Mouse (Mus musculus) forebrain, postnatal 0 days (tissue): ENCODE measurements around the gene Cdkn2aip. TPM values are rescaled to one million over a fixed set of nuclear protein-coding genes. Genes with fewer than 3 reads are reported as not detected.

Experiments
- ATAC-seq: fragments of 200-750 bp; cut with Nextera tagmentation; 2 replicates; pipeline ENCODE4 v1.8.0; 2017; ENCODE audit warnings: mild to moderate bottlenecking, moderate library complexity
- DNase-seq: peaks from one replicate; pipeline ENCODE4 v3.0.0-alpha.2; 2015
- H3K27ac ChIP-seq: fragments of 300-500 bp; sonication (generic); 2 replicates; pipeline ENCODE4 v1.5.1; 2014; ENCODE audit warnings: low read depth, mild to moderate bottlenecking, antibody characterized with exemption, low read length, moderate library complexity, mixed read lengths
- H3K27me3 ChIP-seq: fragments of 300-500 bp; sonication (generic); 2 replicates; pipeline ENCODE4 v1.6.1; 2014; ENCODE audit warnings: mild to moderate bottlenecking, low read length, mixed read lengths; ENCODE audit not compliant: insufficient read depth
- H3K36me3 ChIP-seq: fragments of 300-500 bp; sonication (generic); 2 replicates; pipeline ENCODE4 v1.6.1; 2014; ENCODE audit warnings: mild to moderate bottlenecking, moderate library complexity; ENCODE audit not compliant: insufficient read depth
- H3K4me1 ChIP-seq: fragments of 300-500 bp; sonication (generic); 2 replicates; pipeline ENCODE4 v1.6.1; 2014; ENCODE audit warnings: antibody characterized with exemption; ENCODE audit not compliant: insufficient read depth
- H3K4me2 ChIP-seq: fragments of 300-500 bp; sonication (generic); 2 replicates; pipeline ENCODE4 v1.6.1; 2014; ENCODE audit warnings: low read depth, mild to moderate bottlenecking, moderate library complexity
- H3K4me3 ChIP-seq: fragments of 300-500 bp; sonication (generic); 2 replicates; pipeline ENCODE4 v1.5.1; 2014; ENCODE audit warnings: low read depth, low read length, mixed read lengths
- H3K9ac ChIP-seq: fragments of 300-500 bp; sonication (generic); 2 replicates; pipeline ENCODE4 v1.6.1; 2014; ENCODE audit warnings: mild to moderate bottlenecking
- H3K9me3 ChIP-seq: fragments of 300-500 bp; sonication (generic); 2 replicates; pipeline ENCODE4 v1.6.1; 2016; ENCODE audit warnings: low read length
- CTCF ChIP-seq: sonication (generic); IDR thresholded peaks from 2 replicates; pipeline ENCODE4 v1.5.1; 2016; ENCODE audit warnings: antibody characterized with exemption, control low read depth, low read depth
- WGBS: fragments of 180-500 bp; shearing (Covaris S2); extraction: QIAGEN DNeasy Blood & Tissue Kit; methylation state at CpG from one replicate; pipeline ENCODE4 v1.1.7; 2014; 5-methylcytosine and 5-hydroxymethylcytosine counted together
- polyA plus RNA-seq: library from polyadenylated mRNA; unstranded; fragments of >200 nt; fragmentation: Nextera tagmentation; extraction: Ambion mirVana; gene quantifications from 2 replicates; pipeline ENCODE4 v1.2.1, GENCODE M21; 2015
- total RNA-seq: library from RNA; depleted of rRNA; stranded (reverse); fragments of >200 nt; gene quantifications from 2 replicates; pipeline ENCODE4 v1.2.3, GENCODE M21; 2014

The Cdkn2aip gene
- total and polyA plus RNA-seq, 2 experiments from 2014 or later, result 24.0 to 31.1 TPM

DNA sequence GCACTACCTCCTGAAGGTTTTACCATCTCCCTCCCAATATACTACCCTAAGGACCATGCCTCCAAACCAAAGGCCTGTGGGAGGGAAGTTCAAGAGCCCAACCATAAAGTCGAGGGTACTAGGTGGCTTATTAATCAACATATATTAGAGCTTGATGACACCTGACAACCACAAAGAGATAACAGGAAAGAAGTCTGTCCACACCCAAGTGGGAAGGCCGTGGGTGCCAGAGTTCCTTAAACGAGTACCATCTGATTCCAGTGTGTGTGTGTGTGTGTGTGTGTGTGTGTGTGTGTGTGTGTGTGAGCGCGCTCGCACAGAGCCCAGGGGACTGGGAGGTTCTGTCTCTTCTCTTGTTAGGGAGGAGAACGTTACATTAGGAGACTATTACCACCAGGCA, 15.6 kb upstream of the Cdkn2aip start:
- DNase-seq, result no peak
- no peak overlapping the region for H3K4me2 ChIP-seq
- H3K36me3 ChIP-seq, result no peaks in the 10 kb centered on the region
- no peak overlapping the region for H3K9ac ChIP-seq
- ATAC-seq, result no peak
- no peak overlapping the region for H3K27ac ChIP-seq
- H3K4me3 ChIP-seq, result no peak overlapping the region
- H3K9me3 ChIP-seq, result no peaks in the 10 kb centered on the region
- 88% methylated on average over 7 of the region's 7 CpGs for WGBS
- no peak for TF ChIP-seq CTCF
- no peaks in the 10 kb centered on the region for H3K27me3 ChIP-seq
- no peaks in the 10 kb centered on the region for H3K4me1 ChIP-seq

- H3K9me3 ChIP-seq, result no peaks in the 10 kb centered on the region
- H3K9ac ChIP-seq, result no peak overlapping the region
- no peaks in the 10 kb centered on the region for H3K27me3 ChIP-seq
- no peaks in the 10 kb centered on the region for H3K36me3 ChIP-seq
- WGBS, result 11% methylated on average over 6 of the region's 6 CpGs
- TF ChIP-seq CTCF, result no peak
- no peak for DNase-seq
- no peak overlapping the region for H3K4me2 ChIP-seq
- no peak overlapping the region for H3K27ac ChIP-seq
- H3K4me1 ChIP-seq, result no peaks in the 10 kb centered on the region
- H3K4me3 ChIP-seq, result no peak overlapping the region
- ATAC-seq, result no peak
Measured at GRCm38 (mm10) chr8:47726945-47727344, 13.2 kb upstream of the Cdkn2aip start.

GRCm38 (mm10) chr8:47721609-47722008, 7.9 kb upstream of the Cdkn2aip start:
- Histone ChIP-seq H3K9me3 (no peaks in the 10 kb centered on the region), H3K9ac (no peak overlapping the region), H3K27me3 (no peaks in the 10 kb centered on the region), H3K27ac (no peak overlapping the region), H3K4me2 (no peak overlapping the region), H3K4me1 (no peaks in the 10 kb centered on the region), H3K36me3 (no peaks in the 10 kb centered on the region), H3K4me3 (no peak overlapping the region)
- ATAC-seq (no peak), DNase-seq (no peak)
- no peak for TF ChIP-seq CTCF
- WGBS, result 74% methylated on average over 4 of the region's 4 CpGs

- Histone ChIP-seq H3K4me1 (no peaks in the 10 kb centered on the region), H3K4me3 (no peak overlapping the region), H3K36me3 (no peaks in the 10 kb centered on the region), H3K9ac (no peak overlapping the region), H3K27me3 (no peaks in the 10 kb centered on the region), H3K9me3 (no peaks in the 10 kb centered on the region), H3K4me2 (no peak overlapping the region), H3K27ac (no peak overlapping the region)
- no peak for TF ChIP-seq CTCF
- DNase-seq, result no peak
- no peak for ATAC-seq
- 27% methylated on average over 11 of the region's 11 CpGs for WGBS
Measured at GRCm38 (mm10) chr8:47718641-47719040, 4.9 kb upstream of the Cdkn2aip start.

DNA sequence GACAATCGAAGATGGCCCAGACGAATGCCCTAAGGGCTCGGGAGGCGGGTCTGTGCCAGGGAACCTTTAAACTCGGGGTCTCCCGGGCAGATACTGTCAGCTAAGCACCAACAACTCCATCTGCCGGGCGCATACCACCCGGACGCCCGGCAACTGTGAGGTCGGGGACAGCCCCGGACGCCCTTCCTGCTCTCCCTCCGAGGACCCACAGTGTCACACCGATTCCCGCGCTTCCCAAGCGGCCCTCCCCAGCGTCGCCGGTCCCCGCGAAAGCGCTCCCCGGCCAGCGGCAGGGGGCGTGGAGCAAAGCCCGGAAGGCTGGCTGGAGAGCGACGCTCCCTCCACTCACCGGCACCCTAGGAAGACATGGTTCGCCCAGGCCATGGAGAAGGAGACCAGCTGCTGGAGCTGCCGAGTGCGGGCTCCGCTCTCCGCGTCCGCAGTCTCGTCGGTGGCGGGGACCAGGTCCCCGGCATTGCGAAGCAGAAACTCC, 515 bp downstream of the Cdkn2aip start:
- Histone ChIP-seq H3K4me3 (peak overlapping the region; percentile 90), H3K27ac (peak overlapping the region; percentile 95), H3K9ac (peak overlapping the region; percentile 92), H3K9me3 (no peaks in the 10 kb centered on the region), H3K36me3 (peaks cover 20% of the 10 kb centered on the region), H3K27me3 (no peaks in the 10 kb centered on the region), H3K4me1 (no peaks in the 10 kb centered on the region), H3K4me2 (peak overlapping the region; percentile 62)
- peak; percentile 33 for TF ChIP-seq CTCF
- no peak for DNase-seq
- 6% methylated on average over 43 of the region's 44 CpGs for WGBS
- peak; percentile 45 for ATAC-seq

- TF ChIP-seq CTCF, result no peak
- H3K36me3 ChIP-seq, result peaks cover 29% of the 10 kb centered on the region
- no peaks in the 10 kb centered on the region for H3K27me3 ChIP-seq
Measured at GRCm38 (mm10) chr8:47708106-47708505, 5.6 kb downstream of the Cdkn2aip start.

GRCm38 (mm10) chr8:47706746-47707145, 7.0 kb downstream of the Cdkn2aip start:
- no peak overlapping the region for H3K9ac ChIP-seq
- TF ChIP-seq CTCF, result no peak
- no peak overlapping the region for H3K4me2 ChIP-seq
- ATAC-seq (no peak), DNase-seq (no peak)
- H3K4me3 ChIP-seq, result no peak overlapping the region
- H3K27ac ChIP-seq, result no peak overlapping the region
- 94% methylated on average over 8 of the region's 8 CpGs for WGBS
- peaks cover 24% of the 10 kb centered on the region for H3K36me3 ChIP-seq
- no peaks in the 10 kb centered on the region for H3K27me3 ChIP-seq
- no peaks in the 10 kb centered on the region for H3K9me3 ChIP-seq
- no peaks in the 10 kb centered on the region for H3K4me1 ChIP-seq

More at GRCm38 (mm10) chr8:47708106-47708505, 5.6 kb downstream of the Cdkn2aip start:
- no peaks in the 10 kb centered on the region for H3K9me3 ChIP-seq
- DNase-seq (no peak), ATAC-seq (no peak)
- H3K4me1 ChIP-seq, result no peaks in the 10 kb centered on the region
- no peak overlapping the region for H3K4me3 ChIP-seq
- H3K4me2 ChIP-seq, result no peak overlapping the region
- WGBS, result 80% methylated on average over 5 of the region's 5 CpGs
- no peak overlapping the region for H3K9ac ChIP-seq
- H3K27ac ChIP-seq, result no peak overlapping the region
